Mouse (Mus musculus) R1 (cell line): ENCODE measurements at regions not wholly inside any gene's neighbourhood (a gene's known extent, or its start where the extent isn't known, plus 50 kb on each side); places are given as distances from the start of the nearest gene placed in this dataset.
A peak's percentile ranks its signal among the peaks of the same experiment; 100 is the strongest.

Source experiments
- DNase-seq: peaks from one replicate; pipeline ENCODE4 v3.0.0-alpha.2; 2018; ENCODE audit warnings: low read depth, low spot score

- DNase-seq: no peak
Observed at GRCm38 (mm10) chr13:35079685-35080084, 52.8 kb upstream of the Eci2 start.

GRCm38 (mm10) chr13:35085386-35085785 is 58.5 kb upstream of the Eci2 start:
- no peak for DNase-seq

DNA sequence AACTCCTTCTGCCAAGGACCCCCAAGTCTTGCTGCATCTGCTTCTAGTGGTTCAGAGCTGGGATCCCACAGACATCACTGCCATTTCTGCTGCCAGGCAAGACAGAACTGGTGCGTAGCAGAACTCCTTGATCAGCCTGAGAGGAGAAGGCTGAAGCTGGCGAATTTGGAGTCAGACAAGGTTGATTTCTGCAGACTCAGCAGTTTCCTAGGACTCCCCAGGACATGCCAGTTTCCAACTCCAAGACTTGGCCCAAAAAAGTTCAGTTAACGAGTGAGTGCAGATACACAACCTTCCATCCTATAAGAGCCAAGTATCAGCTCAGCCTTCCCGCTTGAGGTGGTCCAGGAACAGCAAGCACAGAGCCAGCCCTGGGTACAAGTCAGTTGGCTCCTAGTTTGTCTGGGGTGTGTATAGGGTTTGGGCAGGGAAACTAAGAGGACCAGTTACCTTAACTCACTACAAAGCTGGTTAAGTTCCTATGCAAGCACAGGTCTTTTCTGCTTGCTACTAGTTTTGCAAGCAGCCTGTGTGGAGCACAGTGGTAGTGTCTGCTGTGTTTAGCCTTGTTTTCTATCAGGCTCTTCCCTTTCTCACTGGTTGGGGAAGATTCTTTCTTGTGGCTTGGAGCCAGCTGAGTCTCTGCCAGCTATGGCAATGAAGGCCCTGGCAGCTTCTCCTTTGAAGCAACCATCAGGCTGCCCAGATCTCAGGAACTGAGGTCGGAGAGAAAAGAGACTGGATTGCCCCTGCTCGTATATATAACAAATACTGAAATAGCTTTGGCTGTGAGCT is 60.5 kb upstream of the Eci2 start:
- DNase-seq: no peak

DNA sequence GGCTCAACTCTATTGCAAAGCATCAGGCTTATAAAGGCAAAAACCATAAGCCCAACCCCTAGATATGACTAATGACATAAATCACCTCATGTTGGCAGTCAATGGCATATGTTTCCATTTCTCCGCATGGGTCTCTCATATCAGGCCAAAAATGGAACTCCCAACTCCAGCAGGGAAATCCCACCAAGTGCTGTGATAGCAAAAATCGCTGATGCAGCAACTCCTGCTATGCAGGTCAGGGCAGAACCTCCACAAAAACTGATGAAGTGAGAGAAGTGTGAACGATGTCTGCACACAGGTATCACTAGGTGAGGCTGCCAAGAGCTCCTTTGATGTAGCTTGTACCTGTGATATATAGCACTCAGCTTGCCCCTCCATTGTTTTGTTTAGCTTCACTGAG is 64.3 kb upstream of the Eci2 start:
- DNase-seq: no peak

GRCm38 (mm10) chr13:35119782-35120181 is 92.9 kb upstream of the Eci2 start:
- DNase-seq: peak; percentile 34

DNA sequence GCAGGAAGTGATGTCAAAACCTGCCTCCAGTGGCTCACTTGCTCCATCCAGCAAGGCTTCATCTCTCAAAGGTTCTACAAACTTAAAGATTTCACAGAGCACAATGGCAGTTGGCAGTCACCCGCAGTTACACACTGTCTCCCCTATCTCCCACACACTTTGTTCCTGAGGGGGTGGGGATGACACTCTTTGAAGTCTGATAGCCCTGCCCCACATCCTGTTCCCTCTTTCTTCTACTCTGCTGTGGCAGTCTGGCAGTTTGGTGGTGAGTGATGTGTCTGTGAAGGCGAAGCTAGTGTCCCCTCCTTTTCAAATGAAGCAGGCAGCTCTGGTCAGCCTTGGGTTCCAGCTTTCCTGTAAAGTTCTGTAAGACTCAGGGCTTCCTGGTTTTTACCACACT is 102.6 kb upstream of the Eci2 start:
- no peak for DNase-seq

DNA sequence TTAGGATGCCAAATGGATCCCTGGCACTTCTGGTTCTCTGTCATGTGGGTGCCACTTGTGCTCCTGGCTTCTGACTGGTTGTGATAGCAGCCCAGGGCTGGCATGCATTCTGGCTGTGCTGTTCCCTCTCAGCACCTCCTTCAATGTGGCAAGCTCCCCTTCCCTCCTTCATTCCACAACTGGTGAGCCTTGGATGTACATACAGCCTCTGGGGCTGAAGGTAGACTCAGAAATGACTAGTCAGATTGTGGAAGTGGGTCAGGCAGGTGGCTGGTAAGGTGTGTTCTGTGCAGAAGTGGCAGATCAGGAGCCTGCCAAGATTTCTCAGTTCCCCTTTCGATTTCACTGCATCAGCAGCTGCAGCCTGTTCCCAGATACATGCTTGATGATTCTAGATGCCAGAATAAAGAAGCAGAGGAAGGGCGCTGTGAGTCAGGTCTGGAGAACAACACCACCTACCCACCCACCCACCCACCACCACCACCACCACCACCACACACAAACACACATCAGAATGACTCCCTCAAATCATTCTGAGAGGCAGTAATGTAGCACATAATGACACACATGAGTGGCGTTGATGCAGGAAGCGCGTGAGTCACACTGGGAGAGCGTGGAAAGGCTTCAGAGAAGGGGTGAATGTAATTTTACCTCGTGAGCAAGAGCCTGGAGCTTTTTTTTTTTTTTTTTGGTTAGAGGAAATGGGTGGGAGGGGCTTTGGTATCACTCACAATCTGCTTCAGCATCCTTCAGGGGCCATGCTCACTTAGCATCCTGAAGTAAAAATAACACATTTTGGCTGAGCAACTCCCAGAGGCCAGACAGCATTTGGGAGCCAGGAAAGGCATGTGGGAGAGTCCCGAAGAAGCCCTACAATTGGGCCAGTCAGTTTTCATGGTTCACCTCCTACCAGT is 104.6 kb upstream of the Eci2 start:
- no peak for DNase-seq

DNA sequence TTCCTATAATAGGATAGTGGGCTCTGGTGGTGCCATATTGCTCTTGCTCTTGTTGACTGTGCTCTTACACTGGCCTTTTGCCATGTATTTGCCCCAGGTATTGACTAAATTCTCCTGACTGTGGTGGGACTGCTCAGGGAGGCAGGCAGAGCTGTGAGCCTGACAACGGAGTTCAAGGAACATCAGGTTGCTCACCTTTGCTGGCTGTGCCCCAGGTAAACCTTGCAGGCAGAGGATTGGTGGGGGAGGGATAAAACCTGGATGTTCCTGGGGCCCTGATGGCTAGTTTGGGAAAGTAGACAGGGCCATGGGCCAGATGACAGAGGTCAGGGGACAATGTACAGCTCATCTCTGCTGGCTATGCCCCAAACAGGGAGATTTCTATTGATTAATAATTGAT is 124.7 kb upstream of the Eci2 start:
- no peak for DNase-seq

GRCm38 (mm10) chr13:35159456-35159855 is 132.6 kb upstream of the Eci2 start:
- no peak for DNase-seq

DNA sequence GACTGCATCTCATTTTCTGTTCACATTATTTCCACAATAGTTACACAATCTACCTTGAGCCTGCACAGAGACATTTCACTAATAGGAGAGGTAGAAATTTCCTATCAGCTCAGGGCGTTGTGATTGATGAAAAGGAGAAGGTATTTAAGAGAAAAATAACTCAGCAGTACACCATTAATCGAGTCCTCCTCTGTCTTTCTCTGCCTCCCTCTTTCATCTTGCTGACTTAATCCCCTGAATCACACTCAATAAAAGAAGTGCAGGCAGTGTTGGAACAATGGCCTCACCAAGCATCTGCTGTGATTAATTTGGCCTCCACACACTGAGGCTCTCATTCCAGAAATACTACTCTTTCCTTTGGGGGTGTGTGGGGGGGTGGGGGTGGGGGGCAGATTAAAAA is 133.9 kb upstream of the Eci2 start:
- DNase-seq: no peak

GRCm38 (mm10) chr13:35166080-35166479 is 139.2 kb upstream of the Eci2 start:
- no peak for DNase-seq

DNA sequence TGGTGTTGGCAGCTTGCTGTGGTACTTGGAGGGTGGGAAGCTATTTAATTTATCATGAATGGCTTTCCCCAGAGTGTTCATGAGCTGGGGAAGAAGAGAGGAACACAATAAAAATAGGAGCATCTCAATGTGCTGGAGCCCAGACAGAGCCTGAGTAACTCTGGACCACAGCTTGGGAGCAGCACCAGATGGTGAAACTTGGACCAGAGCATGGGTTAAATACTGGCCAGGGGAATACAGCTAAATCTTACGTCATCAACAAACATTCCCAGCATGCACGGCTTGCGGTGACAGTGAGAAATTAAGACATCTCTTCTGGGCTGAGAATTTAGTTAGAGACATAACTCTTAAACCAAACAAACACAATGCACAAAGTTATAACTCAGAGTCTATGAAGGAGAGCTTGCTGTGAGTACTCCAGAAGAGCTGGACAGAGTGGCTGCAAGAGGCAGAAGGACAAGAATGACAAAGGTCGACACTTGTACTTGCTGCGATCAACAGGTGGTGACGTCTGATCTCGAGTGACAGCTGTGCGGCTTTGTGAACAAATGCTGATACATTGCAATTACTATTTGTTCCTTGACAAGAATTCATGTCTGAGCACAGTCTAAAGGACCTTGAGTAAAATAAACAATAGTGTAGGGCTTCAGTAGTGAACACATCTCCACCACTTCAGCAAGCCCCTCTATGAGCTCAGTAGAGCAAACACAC is 140.1 kb upstream of the Eci2 start:
- DNase-seq: no peak

DNA sequence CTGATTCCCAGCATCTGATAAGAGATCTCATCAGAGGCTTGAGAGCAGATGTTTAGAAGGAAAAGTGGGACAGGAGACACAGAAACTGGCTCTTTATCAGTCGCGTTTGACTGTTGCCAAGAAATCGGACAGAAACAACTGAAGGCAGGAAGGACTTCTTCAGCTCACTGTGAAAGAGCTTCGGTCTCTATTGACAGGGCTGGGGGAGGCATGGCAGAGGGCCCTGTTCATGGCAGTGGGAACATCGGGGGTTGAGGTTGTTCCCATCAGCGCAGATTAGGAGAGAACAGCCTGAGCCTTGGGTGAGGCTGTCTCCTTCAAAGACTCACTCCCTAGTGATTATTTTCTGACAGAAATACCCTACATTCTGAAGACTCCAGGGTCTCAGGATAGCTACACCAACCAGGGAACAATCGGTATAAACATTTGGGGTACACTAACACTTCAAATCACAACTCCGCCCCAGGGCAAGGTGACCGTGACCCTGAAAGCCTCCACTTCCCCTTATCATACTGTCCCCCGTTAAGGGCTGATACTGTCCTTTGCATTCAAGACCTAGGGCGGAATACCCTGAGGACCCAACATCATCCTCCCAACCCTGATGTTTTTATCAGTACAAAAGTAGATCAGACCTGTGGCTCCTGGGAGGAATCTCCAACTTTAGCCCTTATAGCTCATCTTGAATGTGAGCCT is 144.8 kb upstream of the Eci2 start:
- no peak for DNase-seq

DNA sequence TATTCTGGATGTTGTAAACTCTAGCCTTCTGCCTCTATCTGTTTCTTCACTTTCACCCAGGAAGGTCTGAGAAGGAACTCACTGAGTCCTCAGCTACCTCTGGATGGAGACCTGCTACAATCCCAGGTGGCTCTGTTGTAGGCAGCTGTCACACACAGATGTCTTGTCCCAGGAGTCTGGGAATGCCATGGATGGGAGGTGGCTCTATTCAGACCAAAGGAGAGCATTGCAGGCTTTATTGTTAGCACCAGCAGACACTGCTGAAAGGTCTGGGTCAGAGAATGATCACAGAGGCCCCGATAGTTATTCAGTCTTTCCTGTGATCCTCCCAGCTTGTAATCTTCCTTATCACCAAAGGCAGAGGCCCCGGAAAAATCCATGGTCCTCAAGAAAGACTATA is 146.6 kb upstream of the Eci2 start:
- no peak for DNase-seq

GRCm38 (mm10) chr13:35175587-35175986 is 148.7 kb upstream of the Eci2 start:
- no peak for DNase-seq

GRCm38 (mm10) chr13:35177305-35177704 is 150.4 kb upstream of the Eci2 start:
- no peak for DNase-seq

DNA sequence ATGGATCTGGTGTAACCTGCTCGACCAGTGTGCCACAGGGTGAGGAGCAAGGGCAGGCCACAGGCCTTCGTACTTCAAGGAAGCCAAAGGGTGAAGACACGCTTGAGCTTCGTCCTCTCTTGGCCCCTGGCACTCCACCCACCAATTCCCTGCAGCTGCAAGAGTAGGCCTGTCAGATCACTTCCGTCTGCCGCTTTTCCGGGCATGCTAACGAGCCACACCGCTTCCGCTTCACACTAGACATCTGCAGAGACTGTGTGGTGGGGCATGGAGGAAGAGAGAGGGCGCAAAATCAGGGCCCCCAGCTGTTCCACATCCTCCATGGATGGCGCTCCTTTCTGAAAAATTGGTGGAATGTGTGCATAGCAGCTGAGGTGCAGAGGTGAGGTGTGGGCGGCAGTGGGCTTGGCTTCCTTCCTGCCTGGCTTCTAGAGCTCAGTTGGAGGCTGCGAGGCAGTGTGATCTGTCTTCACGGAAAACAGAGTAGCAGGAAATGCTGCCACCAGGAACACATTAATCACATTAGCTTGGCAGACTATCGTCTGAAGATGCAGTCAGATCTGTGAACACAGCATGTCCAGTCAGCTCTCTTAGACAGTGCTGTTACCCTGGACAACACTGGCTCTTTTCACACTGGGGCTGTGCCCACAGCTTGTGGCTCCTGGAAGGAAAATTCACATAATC is 162.3 kb upstream of the Eci2 start:
- DNase-seq: peak; percentile 95

DNA sequence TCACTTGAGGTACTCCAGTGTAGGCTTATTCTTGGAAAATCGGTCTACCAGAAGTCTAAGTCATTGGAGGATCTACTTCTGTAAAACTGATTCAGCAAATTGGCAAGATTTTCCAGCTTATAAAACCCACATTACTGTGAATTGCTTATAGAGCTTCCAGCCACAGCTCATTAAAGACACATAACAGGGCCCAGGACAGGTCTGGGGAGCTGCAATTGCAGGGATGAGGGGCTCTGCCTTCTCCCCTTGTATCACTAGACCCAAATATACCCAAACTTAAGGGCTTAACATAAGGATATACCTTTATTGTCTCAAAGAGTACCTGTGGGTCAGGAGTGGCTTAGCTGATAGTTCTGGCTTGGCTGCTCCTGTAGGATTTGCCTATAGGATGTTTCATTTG is 175.2 kb upstream of the Eci2 start:
- no peak for DNase-seq

DNA sequence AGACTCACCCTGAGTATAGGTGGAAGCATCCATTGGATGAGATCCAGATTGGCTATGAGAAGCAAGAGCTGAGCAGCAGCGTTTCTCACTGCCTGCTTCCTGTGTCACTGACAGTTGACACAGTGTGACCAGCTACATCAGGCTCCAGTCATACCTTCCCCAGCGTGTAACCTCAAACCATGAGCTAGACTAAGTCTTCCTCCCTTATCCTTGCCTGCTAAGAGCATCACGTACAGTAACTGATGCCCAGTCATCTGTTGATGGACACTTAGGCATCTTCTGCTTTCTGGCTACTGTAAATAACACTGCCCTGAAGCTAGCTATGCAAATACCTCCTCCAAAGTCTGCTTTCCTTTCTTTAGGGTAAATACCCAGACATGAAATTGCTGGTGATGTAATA is 181.4 kb upstream of the Eci2 start:
- no peak for DNase-seq

- DNase-seq: no peak
Observed at GRCm38 (mm10) chr13:35209551-35209950, 182.7 kb upstream of the Eci2 start.

- peak; percentile 28 for DNase-seq
Observed at GRCm38 (mm10) chr13:35211834-35212233, 184.9 kb upstream of the Eci2 start.
